ENCODE assay signal across 9 mouse cellular contexts in genomic region chr5:45448676-45449075, GRCm38 (mm10). TPM values are rescaled to one million over a fixed set of nuclear protein-coding genes. Genes with fewer than 3 reads are reported as not detected.
DNase-seq lines count a peak whose midpoint lies in the region; ATAC-seq and TF ChIP-seq lines count a peak whose summit lies in the region.
"Had no signal": no experiment of that assay in that cellular context is flagged by ENCODE, and none has a peak within 500 bp of the region (broad histone marks: within the 10 kb centered on the region; RNA-seq: fewer than 3 reads in every experiment).

No protein-coding gene starts in this region.

- H3K4me3 ChIP-seq in gastrocnemius, adult 2 months, result peak overlapping the region; percentile 93
- H3K4me3 ChIP-seq in heart, postnatal 0 days (ENCODE audit: low read depth, low read length), result peak overlapping the region; percentile 77; the same call in 1 of the 2 replicates
- H3K4me3 ChIP-seq in limb, embryonic 15.5 days, result peak overlapping the region; percentile 74; the same call in 1 of the 2 replicates
- peak overlapping the region; percentile 80 for H3K4me3 ChIP-seq in stomach, embryonic 16.5 days (replicated peaks; ENCODE audit: low read length)

- no peak for TF ChIP-seq EP300 in heart, postnatal 0 days (IDR thresholded peaks at IDR 0.05; ENCODE audit: low read depth)

- H3K9ac ChIP-seq in heart, postnatal 0 days (replicated peaks; ENCODE audit: low read depth, low read length), result 0 out of 2 replicates have a peak overlapping the region, but pooled peaks have one; percentile 70
- H3K9ac ChIP-seq in limb, embryonic 15.5 days, result no peak overlapping the region; the same call in 1 of the 2 replicates
- H3K9ac ChIP-seq in stomach, embryonic 16.5 days (ENCODE audit: low read length), result peak overlapping the region; percentile 81

- no peaks in the 10 kb centered on the region for H3K9me3 ChIP-seq in heart, postnatal 0 days (replicated peaks; ENCODE audit: control insufficient read depth, low read length)
- no peaks in the 10 kb centered on the region for H3K9me3 ChIP-seq in limb, embryonic 15.5 days
- no peaks in the 10 kb centered on the region for H3K9me3 ChIP-seq in stomach, embryonic 16.5 days (replicated peaks; ENCODE audit: control insufficient read depth, low read length)

- peak; percentile 23 for DNase-seq in gastrocnemius, adult 2 months
- no peak for DNase-seq in gastrocnemius, adult 18-20 months (ENCODE audit: low spot score)
- peak; percentile 28 for DNase-seq in R1 (ENCODE audit: low read depth, low spot score)
- no peak for DNase-seq in heart, postnatal 0 days (ENCODE audit: low spot score)
- DNase-seq in adrenal gland, adult 8-10 months, result no peak
- DNase-seq in layer of hippocampus, adult 9-11 months, result no peak

- no peak for ATAC-seq in heart, postnatal 0 days (ENCODE audit: insufficient read depth, low read depth)
- no peak for ATAC-seq in limb, embryonic 15.5 days (ENCODE audit: insufficient number of reproducible peaks, low FRiP score, low TSS enrichment, low read depth)
- ATAC-seq in stomach, embryonic 16.5 days (ENCODE audit: insufficient read depth, low FRiP score), result no peak

- H3K4me2 ChIP-seq in heart, postnatal 0 days (ENCODE audit: low read depth, low read length), result peak overlapping the region; percentile 96
- peak overlapping the region; percentile 95 for H3K4me2 ChIP-seq in limb, embryonic 15.5 days
- peak overlapping the region; percentile 89 for H3K4me2 ChIP-seq in stomach, embryonic 16.5 days (ENCODE audit: low read depth, low read length)

- intact Hi-C loops in gastrocnemius, adult 2 months (cut with DNase I), result no loop called here

- TF ChIP-seq CTCF in gastrocnemius, adult 2 months (IDR thresholded peaks at IDR 0.05), result no peak
- TF ChIP-seq CTCF in heart, postnatal 0 days (IDR thresholded peaks at IDR 0.05; ENCODE audit: low read depth), result no peak

- H3K27ac ChIP-seq in gastrocnemius, adult 2 months, result peak overlapping the region; percentile 94
- no peak overlapping the region for H3K27ac ChIP-seq in heart, postnatal 0 days (ENCODE audit: low read depth)
- H3K27ac ChIP-seq in limb, embryonic 15.5 days, result no peak overlapping the region
- no peak overlapping the region for H3K27ac ChIP-seq in stomach, embryonic 16.5 days (ENCODE audit: low read length)

- peaks cover 13% of the 10 kb centered on the region for H3K4me1 ChIP-seq in heart, postnatal 0 days (ENCODE audit: control insufficient read depth, insufficient read depth)
- peaks cover 14% of the 10 kb centered on the region for H3K4me1 ChIP-seq in limb, embryonic 15.5 days
- H3K4me1 ChIP-seq in stomach, embryonic 16.5 days (ENCODE audit: control insufficient read depth, insufficient read depth, low read length), result peaks cover 11% of the 10 kb centered on the region

- peaks cover 24% of the 10 kb centered on the region for H3K36me3 ChIP-seq in heart, postnatal 0 days (replicated peaks; ENCODE audit: control insufficient read depth, insufficient read depth, low read length)
- peaks cover 8% of the 10 kb centered on the region; the same call in 1 of the 2 replicates for H3K36me3 ChIP-seq in limb, embryonic 15.5 days
- no peaks in the 10 kb centered on the region; the same call in 1 of the 2 replicates for H3K36me3 ChIP-seq in stomach, embryonic 16.5 days (ENCODE audit: control insufficient read depth, insufficient read depth, low read length)

- H3K27me3 ChIP-seq in heart, postnatal 0 days (ENCODE audit: control insufficient read depth, insufficient read depth, low read length), result no peaks in the 10 kb centered on the region
- no peaks in the 10 kb centered on the region for H3K27me3 ChIP-seq in limb, embryonic 15.5 days
- H3K27me3 ChIP-seq in stomach, embryonic 16.5 days (ENCODE audit: control insufficient read depth, insufficient read depth, low read length), result no peaks in the 10 kb centered on the region

- 58% methylated on average over 5 of the region's 5 CpGs for WGBS in heart, postnatal 0 days
- WGBS in limb, embryonic 15.5 days, result 57% methylated on average over 5 of the region's 5 CpGs
- WGBS in stomach, embryonic 16.5 days, result 55% methylated on average over 5 of the region's 5 CpGs

RNA-seq across cellular contexts. Expression of gene Qdpr, which starts 1.4 kb away (rescaled TPM):
- total RNA-seq in gastrocnemius, adult 2 months (2021), result 10 to 100 TPM; 45.6 to 52.9 TPM
- 10 to 100 TPM; 45.7 to 50.0 TPM for total RNA-seq in gastrocnemius, adult 18-20 months (2021)
- total RNA-seq in heart, postnatal 0 days (2014; rRNA removed; ENCODE audit: low replicate concordance), result 35.4 and 51.6 TPM in 2 replicates
- 106 and 107 TPM in 2 replicates for polyA plus RNA-seq in heart, postnatal 0 days (2015; fragmentation: Nextera tagmentation; extraction: Ambion mirVana)
- 103 and 109 TPM in 2 replicates for polyA plus RNA-seq in limb, embryonic 15.5 days (2015; fragmentation: Nextera tagmentation; extraction: Ambion mirVana)
- 124 and 145 TPM in 2 replicates for polyA plus RNA-seq in stomach, embryonic 16.5 days (2015; fragmentation: Nextera tagmentation; extraction: Ambion mirVana)
- 100 to 1,000 TPM; 112 to 136 (median 124) TPM for total RNA-seq in adrenal gland, adult 8-10 months (2022)

RNA-seq across cellular contexts. Expression of gene Clrn2, which starts 4.9 kb away (rescaled TPM):
- total RNA-seq in gastrocnemius, adult 2 months (2021), result not detected
- not detected for total RNA-seq in gastrocnemius, adult 18-20 months (2021)
- total RNA-seq in heart, postnatal 0 days (2014; rRNA removed; ENCODE audit: low replicate concordance), result not detected in 2 replicates
- not detected in 2 replicates for polyA plus RNA-seq in heart, postnatal 0 days (2015; fragmentation: Nextera tagmentation; extraction: Ambion mirVana)
- polyA plus RNA-seq in limb, embryonic 15.5 days (2015; fragmentation: Nextera tagmentation; extraction: Ambion mirVana), result not detected in 2 replicates
- polyA plus RNA-seq in stomach, embryonic 16.5 days (2015; fragmentation: Nextera tagmentation; extraction: Ambion mirVana), result not detected in 2 replicates
- total RNA-seq in adrenal gland, adult 8-10 months (2022), result not detected
- polyA plus RNA-seq: large intestine, adult 2 months had no signal

RNA-seq across cellular contexts. Expression of gene Lap3, which starts 44.5 kb away (rescaled TPM):
- 10 to 100 TPM; 54.2 to 54.5 TPM for total RNA-seq in gastrocnemius, adult 2 months (2021)
- total RNA-seq in gastrocnemius, adult 18-20 months (2021), result 10 to 100 TPM; 57.6 to 59.3 TPM
- 28.7 and 37.6 TPM in 2 replicates for total RNA-seq in heart, postnatal 0 days (2014; rRNA removed; ENCODE audit: low replicate concordance)
- polyA plus RNA-seq in heart, postnatal 0 days (2015; fragmentation: Nextera tagmentation; extraction: Ambion mirVana), result 56.0 and 57.2 TPM in 2 replicates
- 59.8 and 66.2 TPM in 2 replicates for polyA plus RNA-seq in limb, embryonic 15.5 days (2015; fragmentation: Nextera tagmentation; extraction: Ambion mirVana)
- polyA plus RNA-seq in stomach, embryonic 16.5 days (2015; fragmentation: Nextera tagmentation; extraction: Ambion mirVana), result 86.7 and 88.2 TPM in 2 replicates
- total RNA-seq in adrenal gland, adult 8-10 months (2022), result 10 to 100 TPM; 48.6 to 67.8 (median 56.1) TPM

Comparison
In these comparisons a context has a peak if more than half of its experiments do, and no peak if none do; other contexts are left out.
1. DNase-seq: peak in gastrocnemius, adult 2 months (single experiment) and R1 (single experiment); none in gastrocnemius, adult 18-20 months (single experiment), heart, postnatal 0 days (single experiment), adrenal gland, adult 8-10 months (single experiment) and layer of hippocampus, adult 9-11 months (single experiment).
2. Peak in every context shown above with its lines, with median percentiles within 50 percentile points of each other: H3K4me3 ChIP-seq and H3K4me2 ChIP-seq.